Mouse (Mus musculus) induced T-regulatory cell, adult 2 months (primary cell): Measurements from ENCODE around the gene Socs3.
A peak's percentile ranks its signal among the peaks of the same experiment; 100 is the strongest.

ENCODE experiments used
- DNase-seq: peaks from one replicate; pipeline ENCODE4 v3.0.0-alpha.2; 2012; ENCODE audit warnings: low read depth

The Socs3 gene

GRCm38 (mm10) chr11:117969945-117970872 is at the start of gene Socs3:
Socs3 (minus strand) TSS chr11:117970047.
- DNase-seq = peak; percentile 99

- peak; percentile 66 for DNase-seq
Observed at GRCm38 (mm10) chr11:118018328-118018727, 48.5 kb upstream of the Socs3 start.

- DNase-seq = peak; percentile 60
Observed at GRCm38 (mm10) chr11:118015381-118016145, 45.7 kb upstream of the Socs3 start.

- DNase-seq = peak; percentile 81
Observed at GRCm38 (mm10) chr11:118014391-118014995, 44.6 kb upstream of the Socs3 start.

GRCm38 (mm10) chr11:118013339-118013738 is 43.5 kb upstream of the Socs3 start:
- DNase-seq = no peak

GRCm38 (mm10) chr11:118012595-118012994 is 42.7 kb upstream of the Socs3 start:
- DNase-seq = no peak

- DNase-seq = no peak
Observed at GRCm38 (mm10) chr11:118009865-118010571, 40.2 kb upstream of the Socs3 start.

- DNase-seq = no peak
Observed at GRCm38 (mm10) chr11:118008843-118009242, 39.0 kb upstream of the Socs3 start.

- DNase-seq = no peak
Observed at GRCm38 (mm10) chr11:118008144-118008805, 38.4 kb upstream of the Socs3 start.

- DNase-seq = peak; percentile 64
Observed at GRCm38 (mm10) chr11:118007460-118008143, 37.8 kb upstream of the Socs3 start.

GRCm38 (mm10) chr11:118004217-118004616 is 34.4 kb upstream of the Socs3 start:
- DNase-seq = no peak

- no peak for DNase-seq
Observed at GRCm38 (mm10) chr11:118003718-118004117, 33.9 kb upstream of the Socs3 start.

GRCm38 (mm10) chr11:118003176-118003575 is 33.3 kb upstream of the Socs3 start:
- no peak for DNase-seq

GRCm38 (mm10) chr11:118000565-118001215 is 30.8 kb upstream of the Socs3 start:
- DNase-seq = peak; percentile 90

GRCm38 (mm10) chr11:118000083-118000482 is 30.2 kb upstream of the Socs3 start:
- DNase-seq = peak; percentile 45

GRCm38 (mm10) chr11:117999260-117999934 is 29.6 kb upstream of the Socs3 start:
- no peak for DNase-seq

GRCm38 (mm10) chr11:117998356-117998755 is 28.5 kb upstream of the Socs3 start:
- no peak for DNase-seq

- DNase-seq = no peak
Observed at GRCm38 (mm10) chr11:117997085-117997484, 27.2 kb upstream of the Socs3 start.

GRCm38 (mm10) chr11:117996066-117996465 is 26.2 kb upstream of the Socs3 start:
- DNase-seq = no peak

GRCm38 (mm10) chr11:117995661-117996060 is 25.8 kb upstream of the Socs3 start:
- peak; percentile 44 for DNase-seq
